Mouse (Mus musculus): ENCODE measurements around the gene Upk3b. TPM values are rescaled to one million over a fixed set of nuclear protein-coding genes. Genes with fewer than 3 reads are reported as not detected.

Upk3b gene
- polyA plus RNA-seq, 1 experiment, result 0.01 TPM

GRCm38 (mm10) chr5:136091927-136092326 is 53.6 kb downstream of the Upk3b start:
- Histone ChIP-seq H3K36me3 (ENCODE audit: control insufficient read depth, insufficient read depth) (peaks cover 42% of the 10 kb centered on the region), H3K27me3 (ENCODE audit: control insufficient read depth, insufficient read depth, insufficient read length) (no peaks in the 10 kb centered on the region), H3K79me2 (ENCODE audit: control insufficient read depth, insufficient read depth) (peaks cover 13% of the 10 kb centered on the region), H3K79me3 (ENCODE audit: low read depth) (no peaks in the 10 kb centered on the region), H3K4me3 (ENCODE audit: insufficient read depth, poor library complexity, severe bottlenecking) (no peak overlapping the region), H3ac (ENCODE audit: control insufficient read depth, insufficient read length, low read depth) (no peak overlapping the region)
- TF ChIP-seq FOSL1 (IDR thresholded peaks at IDR 0.05; ENCODE audit: insufficient read depth, low read length, poor library complexity, severe bottlenecking), result no peak
- peak; percentile 93 for TF ChIP-seq MYOD1 (IDR thresholded peaks at IDR 0.05; ENCODE audit: control insufficient read depth, insufficient read length, low read depth)
- TF ChIP-seq USF1 (IDR thresholded peaks at IDR 0.05; ENCODE audit: low read depth), result no peak
- no peak for TF ChIP-seq MAX (IDR thresholded peaks at IDR 0.05)
- no peak for TF ChIP-seq MYOG (IDR thresholded peaks at IDR 0.05; ENCODE audit: control insufficient read depth, extremely low read depth, insufficient read length)

- no peaks in the 10 kb centered on the region for H3K79me3 ChIP-seq (ENCODE audit: low read depth)
- H3K79me2 ChIP-seq (ENCODE audit: control insufficient read depth, insufficient read depth), result no peaks in the 10 kb centered on the region
- H3K27me3 ChIP-seq (ENCODE audit: control insufficient read depth, insufficient read depth, insufficient read length), result no peaks in the 10 kb centered on the region
- H3ac ChIP-seq (ENCODE audit: control insufficient read depth, insufficient read length, low read depth), result no peak overlapping the region
- H3K36me3 ChIP-seq (ENCODE audit: control insufficient read depth, insufficient read depth), result peaks cover 48% of the 10 kb centered on the region
- TF ChIP-seq CTCF (IDR thresholded peaks at IDR 0.05; ENCODE audit: control insufficient read depth, insufficient read depth, insufficient read length) (no peak), MAX (IDR thresholded peaks at IDR 0.05) (peak; percentile 49), USF1 (IDR thresholded peaks at IDR 0.05; ENCODE audit: low read depth) (no peak), FOSL1 (IDR thresholded peaks at IDR 0.05; ENCODE audit: insufficient read depth, low read length, poor library complexity, severe bottlenecking) (no peak), CEBPB (IDR thresholded peaks at IDR 0.05; ENCODE audit: low read depth) (no peak), MYOD1 (IDR thresholded peaks at IDR 0.05; ENCODE audit: control insufficient read depth, insufficient read length, low read depth) (peak; percentile 9), MYOG (IDR thresholded peaks at IDR 0.05; ENCODE audit: control insufficient read depth, extremely low read depth, insufficient read length) (no peak)
- no peak overlapping the region for H3K4me3 ChIP-seq (ENCODE audit: insufficient read depth, poor library complexity, severe bottlenecking)
Observed at GRCm38 (mm10) chr5:136094249-136095010, 56.1 kb downstream of the Upk3b start.

- Histone ChIP-seq H3K79me2 (ENCODE audit: control insufficient read depth, insufficient read depth) (no peaks in the 10 kb centered on the region), H3ac (ENCODE audit: control insufficient read depth, insufficient read length, low read depth) (no peak overlapping the region), H3K27me3 (ENCODE audit: control insufficient read depth, insufficient read depth, insufficient read length) (no peaks in the 10 kb centered on the region), H3K36me3 (ENCODE audit: control insufficient read depth, insufficient read depth) (peaks cover 49% of the 10 kb centered on the region), H3K4me3 (ENCODE audit: insufficient read depth, poor library complexity, severe bottlenecking) (no peak overlapping the region), H3K79me3 (ENCODE audit: low read depth) (no peaks in the 10 kb centered on the region)
- TF ChIP-seq MAX (IDR thresholded peaks at IDR 0.05) (peak; percentile 25), CTCF (IDR thresholded peaks at IDR 0.05; ENCODE audit: control insufficient read depth, insufficient read depth, insufficient read length) (no peak), MYOG (IDR thresholded peaks at IDR 0.05; ENCODE audit: control insufficient read depth, extremely low read depth, insufficient read length) (no peak), CEBPB (IDR thresholded peaks at IDR 0.05; ENCODE audit: low read depth) (peak; percentile 55), MYOD1 (IDR thresholded peaks at IDR 0.05; ENCODE audit: control insufficient read depth, insufficient read length, low read depth) (peak; percentile 89), FOSL1 (IDR thresholded peaks at IDR 0.05; ENCODE audit: insufficient read depth, low read length, poor library complexity, severe bottlenecking) (no peak)
Observed at GRCm38 (mm10) chr5:136095089-136095488, 56.8 kb downstream of the Upk3b start.

Other genes starting within 250 kb of the Upk3b start
- gene Srrm3, start 231.6 kb upstream of the Upk3b start, polyA plus RNA-seq (2012; fragmentation: generic; extraction: Trizol), result not detected
- 638 TPM for gene Hspb1, start 150.6 kb upstream of the Upk3b start, polyA plus RNA-seq (2012; fragmentation: generic; extraction: Trizol)
- gene Ywhag, start 103.9 kb upstream of the Upk3b start, polyA plus RNA-seq (2012; fragmentation: generic; extraction: Trizol), result 227 TPM
- 3.6 TPM for gene Ssc4d, start 64.0 kb upstream of the Upk3b start, polyA plus RNA-seq (2012; fragmentation: generic; extraction: Trizol)
- not detected for gene Zp3, start 58.4 kb upstream of the Upk3b start, polyA plus RNA-seq (2012; fragmentation: generic; extraction: Trizol)
- 20.3 TPM for gene Dtx2, start 43.7 kb upstream of the Upk3b start, polyA plus RNA-seq (2012; fragmentation: generic; extraction: Trizol)
- gene Upk3bl, start 16.0 kb downstream of the Upk3b start, polyA plus RNA-seq (2012; fragmentation: generic; extraction: Trizol), result 0.11 TPM
- 37.6 TPM for gene Rasa4, start 45.4 kb downstream of the Upk3b start, polyA plus RNA-seq (2012; fragmentation: generic; extraction: Trizol)
- 206 TPM for gene Polr2j, start 78.1 kb downstream of the Upk3b start, polyA plus RNA-seq (2012; fragmentation: generic; extraction: Trizol)
- 52.1 TPM for gene Lrwd1, start 97.6 kb downstream of the Upk3b start, polyA plus RNA-seq (2012; fragmentation: generic; extraction: Trizol)
- gene Alkbh4, start 97.7 kb downstream of the Upk3b start, polyA plus RNA-seq (2012; fragmentation: generic; extraction: Trizol), result 7.0 TPM
- gene Orai2, start 132.2 kb downstream of the Upk3b start, polyA plus RNA-seq (2012; fragmentation: generic; extraction: Trizol), result 37.8 TPM
- gene Prkrip1, start 160.5 kb downstream of the Upk3b start, polyA plus RNA-seq (2012; fragmentation: generic; extraction: Trizol), result 53.5 TPM
- 9.6 TPM for gene Sh2b2, start 208.1 kb downstream of the Upk3b start, polyA plus RNA-seq (2012; fragmentation: generic; extraction: Trizol)

Data from C2C12 (cell line).